ENCODE assay signal across 18 mouse cellular contexts in genomic region chr17:29712565-29712964, GRCm38 (mm10). TPM values are rescaled to one million over a fixed set of nuclear protein-coding genes. Genes with fewer than 3 reads are reported as not detected.
A peak's percentile ranks its signal among the peaks of the same experiment; 100 is the strongest.
DNase-seq lines count a peak whose midpoint lies in the region; ATAC-seq and TF ChIP-seq lines count a peak whose summit lies in the region.
"Had no signal": no experiment of that assay in that cellular context is flagged by ENCODE, and none has a peak within 500 bp of the region (broad histone marks: within the 10 kb centered on the region; RNA-seq: fewer than 3 reads in every experiment).

No protein-coding gene starts in this region.

- ATAC-seq in hindbrain, postnatal 0 days = no peak
- no peak for ATAC-seq in hindbrain, embryonic 12.5 days (ENCODE audit: low FRiP score)

- H3K36me3 ChIP-seq in hindbrain, postnatal 0 days (ENCODE audit: insufficient read depth, low read length) = no peaks in the 10 kb centered on the region
- no peaks in the 10 kb centered on the region for H3K36me3 ChIP-seq in hindbrain, embryonic 12.5 days
- H3K36me3 ChIP-seq: midbrain, embryonic 12.5 days; neural tube, embryonic 12.5 days; stomach, embryonic 15.5 days had no signal

- H3K4me1 ChIP-seq in hindbrain, postnatal 0 days (ENCODE audit: insufficient read depth, low read length) = peaks cover 36% of the 10 kb centered on the region
- peaks cover 65% of the 10 kb centered on the region for H3K4me1 ChIP-seq in hindbrain, embryonic 12.5 days

- H3K27ac ChIP-seq in hindbrain, postnatal 0 days = peak overlapping the region; percentile 17; the same call in 1 of the 2 replicates
- H3K27ac ChIP-seq in hindbrain, embryonic 12.5 days = no peak overlapping the region
- H3K27ac ChIP-seq in left cerebral cortex, adult 2 months = no peak overlapping the region
- H3K27ac ChIP-seq: liver, embryonic 15.5 days; neural tube, embryonic 12.5 days; stomach, embryonic 15.5 days had no signal

- H3K27me3 ChIP-seq in hindbrain, postnatal 0 days (ENCODE audit: insufficient read depth, low read length) = no peaks in the 10 kb centered on the region
- H3K27me3 ChIP-seq in hindbrain, embryonic 12.5 days = no peaks in the 10 kb centered on the region
- H3K27me3 ChIP-seq: liver, embryonic 15.5 days; midbrain, embryonic 12.5 days; neural tube, embryonic 12.5 days; stomach, embryonic 15.5 days had no signal

- peak; percentile 77 to 83 for DNase-seq in cerebellum, postnatal 10 days
- no peak for DNase-seq in cerebellum, adult 18-20 months
- DNase-seq in hindbrain, postnatal 0 days (ENCODE audit: low spot score) = peak; percentile 54
- peak; percentile 29 for DNase-seq in thymus, postnatal 25 days
- DNase-seq in thymus, postnatal 4 days = no peak
- no peak for DNase-seq in spleen, adult 18-20 months
- DNase-seq in left cerebral cortex, adult 2 months (ENCODE audit: extremely low spot score in 1 of 2, low spot score in 2 of 2) = no peak
- DNase-seq: adrenal gland, postnatal 10 days; B cell, adult 2 months; kidney, adult 18-20 months; thymus, postnatal 36 days had no signal

- intact Hi-C loops in left cerebral cortex, adult 2 months (cut with DNase I) = no loop called here

- H3K4me3 ChIP-seq in hindbrain, postnatal 0 days (ENCODE audit: low read length) = no peak overlapping the region
- H3K4me3 ChIP-seq in hindbrain, embryonic 12.5 days = no peak overlapping the region
- no peak overlapping the region for H3K4me3 ChIP-seq in left cerebral cortex, adult 2 months
- H3K4me3 ChIP-seq: erythroblast, embryonic 14.5 days; liver, embryonic 15.5 days; midbrain, embryonic 12.5 days; neural tube, embryonic 12.5 days; stomach, embryonic 15.5 days had no signal

- no peak for TF ChIP-seq CTCF in hindbrain, postnatal 0 days (IDR thresholded peaks at IDR 0.05; ENCODE audit: low read depth)
- no peak for TF ChIP-seq CTCF in left cerebral cortex, adult 2 months (IDR thresholded peaks at IDR 0.05)

- no peak overlapping the region for H3K4me2 ChIP-seq in hindbrain, postnatal 0 days (ENCODE audit: low read depth, low read length)
- H3K4me2 ChIP-seq in hindbrain, embryonic 12.5 days (replicated peaks) = no peak overlapping the region
- H3K4me2 ChIP-seq: heart, embryonic 11.5 days; liver, embryonic 15.5 days; midbrain, embryonic 12.5 days; neural tube, embryonic 12.5 days; stomach, embryonic 15.5 days had no signal

- WGBS in hindbrain, postnatal 0 days = 35% methylated on average over 7 of the region's 7 CpGs
- 81% methylated on average over 7 of the region's 7 CpGs for WGBS in hindbrain, embryonic 12.5 days

- H3K9me3 ChIP-seq in hindbrain, postnatal 0 days (ENCODE audit: low read length) = no peaks in the 10 kb centered on the region
- no peaks in the 10 kb centered on the region for H3K9me3 ChIP-seq in hindbrain, embryonic 12.5 days (replicated peaks)
- H3K9me3 ChIP-seq: liver, embryonic 15.5 days; midbrain, embryonic 12.5 days; neural tube, embryonic 12.5 days; stomach, embryonic 15.5 days had no signal

- no peak overlapping the region; the same call in 1 of the 2 replicates for H3K9ac ChIP-seq in hindbrain, postnatal 0 days (replicated peaks; ENCODE audit: low read length)
- H3K9ac ChIP-seq in hindbrain, embryonic 12.5 days = no peak overlapping the region
- H3K9ac ChIP-seq: liver, embryonic 15.5 days; midbrain, embryonic 12.5 days; neural tube, embryonic 12.5 days; stomach, embryonic 15.5 days had no signal

RNA-seq across cellular contexts. Expression of gene Ccdc167, which starts 4.3 kb away (rescaled TPM):
- total RNA-seq in hindbrain, postnatal 0 days (2014; rRNA removed) = 9.7 and 14.4 TPM in 2 replicates
- 9.8 and 11.3 TPM in 2 replicates for polyA plus RNA-seq in hindbrain, postnatal 0 days (2015; fragmentation: Nextera tagmentation; extraction: Ambion mirVana)
- 14.0 and 15.3 TPM in 2 replicates for polyA plus RNA-seq in hindbrain, embryonic 12.5 days (2016; fragmentation: Nextera tagmentation; extraction: Ambion mirVana)
- 10 to 100 TPM; 13.9 to 17.3 TPM for total RNA-seq in left cerebral cortex, adult 2 months (2021)

RNA-seq across cellular contexts. Expression of gene Cmtr1, which starts 52.2 kb away (rescaled TPM):
- total RNA-seq in hindbrain, postnatal 0 days (2014; rRNA removed) = 69.1 and 71.5 TPM in 2 replicates
- 106 and 116 TPM in 2 replicates for polyA plus RNA-seq in hindbrain, postnatal 0 days (2015; fragmentation: Nextera tagmentation; extraction: Ambion mirVana)
- polyA plus RNA-seq in hindbrain, embryonic 12.5 days (2016; fragmentation: Nextera tagmentation; extraction: Ambion mirVana) = 141 and 170 TPM in 2 replicates
- 100 to 1,000 TPM; 107 to 132 TPM for total RNA-seq in left cerebral cortex, adult 2 months (2021)

Comparison
In these comparisons a context has a peak if more than half of its experiments do, and no peak if none do; other contexts are left out.
1. DNase-seq: peak in cerebellum, postnatal 10 days (2 of 2), hindbrain, postnatal 0 days (single experiment) and thymus, postnatal 25 days (single experiment); none in cerebellum, adult 18-20 months (0 of 2), thymus, postnatal 4 days (single experiment), spleen, adult 18-20 months (0 of 2) and left cerebral cortex, adult 2 months (0 of 2).